Mouse (Mus musculus): Measurements from ENCODE around the gene Flt1. TPM values are rescaled to one million over a fixed set of nuclear protein-coding genes. Genes with fewer than 3 reads are reported as not detected.

The Flt1 gene
- polyA plus RNA-seq, 1 experiment from 2014 or later, result 12.2 TPM

- Histone ChIP-seq H3K27ac (replicated peaks; ENCODE audit: low read depth, low read length) (no peak overlapping the region), H3K4me1 (ENCODE audit: control insufficient read depth, insufficient read depth, low read length) (no peaks in the 10 kb centered on the region), H3K9ac (ENCODE audit: low read depth, low read length) (no peak overlapping the region), H3K4me2 (ENCODE audit: low read depth, low read length) (peak overlapping the region; percentile 17; the same call in 1 of the 2 replicates), H3K27me3 (replicated peaks; ENCODE audit: control insufficient read depth, insufficient read depth, low read length) (no peaks in the 10 kb centered on the region; the same call in 1 of the 2 replicates), H3K9me3 (ENCODE audit: control insufficient read depth, low read length) (no peaks in the 10 kb centered on the region), H3K36me3 (ENCODE audit: control insufficient read depth, insufficient read depth, low read length) (no peaks in the 10 kb centered on the region), H3K4me3 (ENCODE audit: low read depth, low read length) (no peak overlapping the region)
- ATAC-seq (ENCODE audit: low read depth) (no peak), DNase-seq (ENCODE audit: low spot score) (no peak)
- 24% methylated on average over 5 of the region's 5 CpGs for WGBS
Observed at GRCm38 (mm10) chr5:147697165-147697564, 28.6 kb downstream of the Flt1 start.

- WGBS, result 79% methylated on average over 1 of the region's 1 CpGs
Observed at GRCm38 (mm10) chr5:147692622-147693021, 33.2 kb downstream of the Flt1 start.

GRCm38 (mm10) chr5:147683707-147684323 is 42.0 kb downstream of the Flt1 start:
- Histone ChIP-seq H3K4me3 (ENCODE audit: low read depth, low read length) (no peak overlapping the region), H3K36me3 (ENCODE audit: control insufficient read depth, insufficient read depth, low read length) (no peaks in the 10 kb centered on the region), H3K9me3 (ENCODE audit: control insufficient read depth, low read length) (no peaks in the 10 kb centered on the region), H3K27ac (replicated peaks; ENCODE audit: low read depth, low read length) (no peak overlapping the region), H3K4me1 (ENCODE audit: control insufficient read depth, insufficient read depth, low read length) (no peaks in the 10 kb centered on the region), H3K27me3 (replicated peaks; ENCODE audit: control insufficient read depth, insufficient read depth, low read length) (no peaks in the 10 kb centered on the region), H3K9ac (ENCODE audit: low read depth, low read length) (no peak overlapping the region), H3K4me2 (ENCODE audit: low read depth, low read length) (no peak overlapping the region)
- 86% methylated on average over 12 of the region's 12 CpGs for WGBS
- no peak for DNase-seq (ENCODE audit: low spot score)
- no peak for ATAC-seq (ENCODE audit: low read depth)

More at GRCm38 (mm10) chr5:147692622-147693021, 33.2 kb downstream of the Flt1 start:
- DNase-seq (ENCODE audit: low spot score) (no peak), ATAC-seq (ENCODE audit: low read depth) (no peak)
- H3K4me2 ChIP-seq (ENCODE audit: low read depth, low read length), result no peak overlapping the region
- no peaks in the 10 kb centered on the region for H3K9me3 ChIP-seq (ENCODE audit: control insufficient read depth, low read length)
- H3K27me3 ChIP-seq (replicated peaks; ENCODE audit: control insufficient read depth, insufficient read depth, low read length), result no peaks in the 10 kb centered on the region; the same call in 1 of the 2 replicates
- H3K36me3 ChIP-seq (ENCODE audit: control insufficient read depth, insufficient read depth, low read length), result no peaks in the 10 kb centered on the region
- no peak overlapping the region for H3K4me3 ChIP-seq (ENCODE audit: low read depth, low read length)
- H3K9ac ChIP-seq (ENCODE audit: low read depth, low read length), result no peak overlapping the region
- no peaks in the 10 kb centered on the region for H3K4me1 ChIP-seq (ENCODE audit: control insufficient read depth, insufficient read depth, low read length)
- no peak overlapping the region for H3K27ac ChIP-seq (replicated peaks; ENCODE audit: low read depth, low read length)

GRCm38 (mm10) chr5:147681224-147681623 is 44.6 kb downstream of the Flt1 start:
- no peaks in the 10 kb centered on the region for H3K4me1 ChIP-seq (ENCODE audit: control insufficient read depth, insufficient read depth, low read length)
- DNase-seq (ENCODE audit: low spot score) (no peak), ATAC-seq (ENCODE audit: low read depth) (no peak)
- H3K4me3 ChIP-seq (ENCODE audit: low read depth, low read length), result no peak overlapping the region
- 39% methylated on average over 10 of the region's 10 CpGs for WGBS
- H3K9me3 ChIP-seq (ENCODE audit: control insufficient read depth, low read length), result no peaks in the 10 kb centered on the region
- H3K9ac ChIP-seq (ENCODE audit: low read depth, low read length), result no peak overlapping the region; the same call in 1 of the 2 replicates
- no peaks in the 10 kb centered on the region for H3K36me3 ChIP-seq (ENCODE audit: control insufficient read depth, insufficient read depth, low read length)
- no peak overlapping the region for H3K4me2 ChIP-seq (ENCODE audit: low read depth, low read length)
- H3K27me3 ChIP-seq (replicated peaks; ENCODE audit: control insufficient read depth, insufficient read depth, low read length), result no peaks in the 10 kb centered on the region
- no peak overlapping the region for H3K27ac ChIP-seq (replicated peaks; ENCODE audit: low read depth, low read length)

GRCm38 (mm10) chr5:147680711-147681110 is 45.1 kb downstream of the Flt1 start:
- no peaks in the 10 kb centered on the region for H3K36me3 ChIP-seq (ENCODE audit: control insufficient read depth, insufficient read depth, low read length)
- no peaks in the 10 kb centered on the region for H3K27me3 ChIP-seq (replicated peaks; ENCODE audit: control insufficient read depth, insufficient read depth, low read length)
- no peak for DNase-seq (ENCODE audit: low spot score)
- no peak for ATAC-seq (ENCODE audit: low read depth)
- no peak overlapping the region for H3K4me2 ChIP-seq (ENCODE audit: low read depth, low read length)
- no peak overlapping the region for H3K4me3 ChIP-seq (ENCODE audit: low read depth, low read length)
- 61% methylated on average over 5 of the region's 5 CpGs for WGBS
- no peaks in the 10 kb centered on the region for H3K4me1 ChIP-seq (ENCODE audit: control insufficient read depth, insufficient read depth, low read length)
- H3K27ac ChIP-seq (replicated peaks; ENCODE audit: low read depth, low read length), result no peak overlapping the region
- no peaks in the 10 kb centered on the region for H3K9me3 ChIP-seq (ENCODE audit: control insufficient read depth, low read length)
- no peak overlapping the region for H3K9ac ChIP-seq (ENCODE audit: low read depth, low read length)

- Histone ChIP-seq H3K9ac (ENCODE audit: low read depth, low read length) (no peak overlapping the region), H3K4me3 (ENCODE audit: low read depth, low read length) (no peak overlapping the region), H3K4me2 (ENCODE audit: low read depth, low read length) (no peak overlapping the region), H3K4me1 (ENCODE audit: control insufficient read depth, insufficient read depth, low read length) (no peaks in the 10 kb centered on the region), H3K36me3 (ENCODE audit: control insufficient read depth, insufficient read depth, low read length) (no peaks in the 10 kb centered on the region), H3K27ac (replicated peaks; ENCODE audit: low read depth, low read length) (no peak overlapping the region), H3K27me3 (replicated peaks; ENCODE audit: control insufficient read depth, insufficient read depth, low read length) (no peaks in the 10 kb centered on the region), H3K9me3 (ENCODE audit: control insufficient read depth, low read length) (no peaks in the 10 kb centered on the region)
- DNase-seq (ENCODE audit: low spot score) (no peak), ATAC-seq (ENCODE audit: low read depth) (no peak; the same call in 1 of the 2 replicates)
- WGBS, result 82% methylated on average over 12 of the region's 12 CpGs
Observed at GRCm38 (mm10) chr5:147679316-147679715, 46.5 kb downstream of the Flt1 start.

- ATAC-seq (ENCODE audit: low read depth) (no peak), DNase-seq (ENCODE audit: low spot score) (no peak)
- Histone ChIP-seq H3K4me1 (ENCODE audit: control insufficient read depth, insufficient read depth, low read length) (no peaks in the 10 kb centered on the region), H3K27me3 (replicated peaks; ENCODE audit: control insufficient read depth, insufficient read depth, low read length) (no peaks in the 10 kb centered on the region), H3K9me3 (ENCODE audit: control insufficient read depth, low read length) (no peaks in the 10 kb centered on the region), H3K4me2 (ENCODE audit: low read depth, low read length) (no peak overlapping the region), H3K36me3 (ENCODE audit: control insufficient read depth, insufficient read depth, low read length) (no peaks in the 10 kb centered on the region), H3K27ac (replicated peaks; ENCODE audit: low read depth, low read length) (no peak overlapping the region), H3K4me3 (ENCODE audit: low read depth, low read length) (no peak overlapping the region), H3K9ac (ENCODE audit: low read depth, low read length) (no peak overlapping the region)
- 81% methylated on average over 5 of the region's 5 CpGs for WGBS
Observed at GRCm38 (mm10) chr5:147675791-147676190, 50.0 kb downstream of the Flt1 start.

- no peak overlapping the region for H3K9ac ChIP-seq (ENCODE audit: low read depth, low read length)
- no peaks in the 10 kb centered on the region for H3K4me1 ChIP-seq (ENCODE audit: control insufficient read depth, insufficient read depth, low read length)
- no peak overlapping the region for H3K27ac ChIP-seq (replicated peaks; ENCODE audit: low read depth, low read length)
- H3K4me3 ChIP-seq (ENCODE audit: low read depth, low read length), result no peak overlapping the region
- ATAC-seq (ENCODE audit: low read depth) (peak; percentile 57; the same call in 1 of the 2 replicates), DNase-seq (ENCODE audit: low spot score) (peak; percentile 33)
- WGBS, result 67% methylated on average over 19 of the region's 19 CpGs
- no peaks in the 10 kb centered on the region for H3K27me3 ChIP-seq (replicated peaks; ENCODE audit: control insufficient read depth, insufficient read depth, low read length)
- no peaks in the 10 kb centered on the region for H3K36me3 ChIP-seq (ENCODE audit: control insufficient read depth, insufficient read depth, low read length)
- H3K9me3 ChIP-seq (ENCODE audit: control insufficient read depth, low read length), result no peaks in the 10 kb centered on the region
- no peak overlapping the region for H3K4me2 ChIP-seq (ENCODE audit: low read depth, low read length)
Observed at GRCm38 (mm10) chr5:147671765-147672424, 53.9 kb downstream of the Flt1 start.

Data from embryonic facial prominence, embryonic 14.5 days (tissue).